Mouse (Mus musculus) mesoderm, embryonic 11.5 days (tissue): ENCODE data around the gene Skor1.

ENCODE experiments used
- DNase-seq: peaks from one replicate; pipeline ENCODE4 v3.0.0-alpha.2; 2012; ENCODE audit warnings: low read depth, low spot score

Gene Skor1

DNA sequence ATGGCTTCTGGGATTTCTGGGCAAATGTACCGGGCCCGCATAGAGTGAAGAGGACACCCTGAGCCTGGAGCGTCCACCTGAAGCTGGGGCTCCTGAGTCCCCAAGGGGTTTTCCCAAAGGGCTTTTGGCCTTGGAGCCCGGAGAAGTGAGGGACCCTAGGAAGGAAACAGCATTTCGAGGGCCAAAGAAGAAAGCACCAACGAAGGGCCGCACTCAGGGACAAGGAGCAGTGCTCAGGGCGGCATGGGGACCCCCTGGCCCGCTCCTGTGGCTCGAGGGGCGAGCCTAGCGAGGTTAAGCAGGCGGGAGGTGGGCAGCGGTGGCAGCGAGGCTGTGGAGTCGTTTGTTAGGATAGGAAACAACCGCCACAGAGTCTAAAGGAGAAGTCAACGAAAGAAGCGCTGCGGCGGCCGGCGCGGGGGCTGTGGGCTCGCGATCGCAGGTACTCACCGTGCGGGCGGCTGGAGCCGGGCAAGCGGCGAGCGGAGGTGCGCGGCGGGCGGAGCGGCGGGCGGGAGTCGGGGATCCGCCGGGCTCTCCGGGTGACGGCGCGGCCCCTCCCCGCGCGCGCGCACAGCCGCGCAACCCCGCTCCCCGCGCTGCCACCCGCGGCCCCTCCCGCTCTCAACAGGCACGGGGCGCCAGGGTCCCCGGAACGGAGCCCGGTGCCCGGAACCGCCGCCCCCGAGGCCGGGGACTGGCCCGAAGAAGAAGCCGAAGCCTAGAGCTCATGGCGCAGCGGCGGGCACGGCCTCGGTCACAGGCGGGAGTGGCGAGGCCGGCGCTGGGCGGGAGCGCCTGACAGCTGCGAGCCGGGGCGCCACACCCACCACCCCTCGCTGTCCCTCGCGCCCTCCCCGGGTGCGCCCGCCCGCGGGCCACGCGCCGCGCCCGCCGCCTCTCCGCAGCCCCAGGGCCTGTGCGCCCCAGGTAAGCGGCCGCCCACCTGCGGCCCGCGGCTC lies at the start of gene Skor1:
TSS of gene Skor1 (minus strand) at position 552 of the 962 bp plus-strand sequence.
- DNase-seq: no peak

DNA sequence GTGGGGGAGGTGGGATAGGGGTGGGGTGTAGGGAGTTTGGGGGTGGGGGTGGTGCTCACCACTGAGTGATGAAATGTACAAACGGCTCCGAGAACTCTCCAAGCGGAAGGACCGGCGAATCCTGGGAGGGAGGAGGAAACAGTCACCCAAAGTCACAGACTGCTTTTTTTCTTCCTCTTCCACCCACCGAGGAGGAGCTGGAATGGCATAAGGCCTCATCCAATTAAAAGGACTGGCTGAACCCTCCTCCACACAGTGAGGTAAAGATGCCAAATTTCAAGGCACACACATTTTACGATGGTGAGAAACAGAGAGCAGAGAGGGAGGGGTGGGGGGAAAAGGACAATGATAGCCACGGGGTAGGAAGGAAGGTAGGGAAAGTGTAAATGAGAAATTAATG lies 48.5 kb upstream of the Skor1 start:
- DNase-seq: no peak

GRCm38 (mm10) chr9:63196114-63196682 lies 47.4 kb upstream of the Skor1 start:
- no peak for DNase-seq

GRCm38 (mm10) chr9:63195523-63195922 lies 46.8 kb upstream of the Skor1 start:
- DNase-seq: no peak

DNA sequence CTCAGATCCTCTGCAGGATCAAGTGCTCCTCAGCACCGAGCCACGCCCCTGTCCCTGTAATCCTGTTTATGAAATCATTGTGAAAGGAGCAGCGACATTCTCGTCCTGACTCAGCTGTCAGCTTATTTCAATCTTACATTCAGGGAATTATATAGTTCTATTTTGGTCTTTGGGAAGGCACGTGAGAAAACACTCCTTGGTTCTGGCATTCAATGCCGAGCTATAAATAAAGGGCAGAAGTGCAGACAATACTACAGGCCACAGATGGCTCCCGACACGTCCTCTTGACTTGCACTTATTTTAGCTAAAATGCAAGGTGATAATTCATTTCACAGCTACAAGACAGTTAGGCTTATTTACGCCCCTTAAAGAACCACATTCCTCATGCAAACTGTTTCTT lies 46.0 kb upstream of the Skor1 start:
- no peak for DNase-seq

- DNase-seq: no peak
Observed at GRCm38 (mm10) chr9:63192809-63193208, 44.0 kb upstream of the Skor1 start.

DNA sequence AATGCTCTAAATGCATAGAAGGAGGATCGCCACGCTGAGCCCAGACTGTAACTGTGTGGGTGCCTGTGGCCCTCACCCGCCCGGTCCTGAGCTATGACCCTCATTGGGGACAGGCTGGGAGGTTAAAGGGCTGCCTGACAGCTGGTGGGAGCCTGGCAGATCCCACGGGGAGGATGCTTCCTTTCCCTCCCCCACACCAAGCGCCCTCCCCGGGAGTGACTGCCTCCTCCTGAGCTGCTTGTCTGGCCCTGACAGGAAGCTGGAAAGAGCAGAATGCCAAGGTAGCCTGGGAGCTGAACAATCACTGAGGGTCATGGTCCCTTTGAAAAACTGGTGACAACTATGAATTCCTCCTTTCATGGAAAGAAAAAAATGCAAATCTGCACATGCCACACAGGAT lies 38.5 kb upstream of the Skor1 start:
- DNase-seq: no peak

DNA sequence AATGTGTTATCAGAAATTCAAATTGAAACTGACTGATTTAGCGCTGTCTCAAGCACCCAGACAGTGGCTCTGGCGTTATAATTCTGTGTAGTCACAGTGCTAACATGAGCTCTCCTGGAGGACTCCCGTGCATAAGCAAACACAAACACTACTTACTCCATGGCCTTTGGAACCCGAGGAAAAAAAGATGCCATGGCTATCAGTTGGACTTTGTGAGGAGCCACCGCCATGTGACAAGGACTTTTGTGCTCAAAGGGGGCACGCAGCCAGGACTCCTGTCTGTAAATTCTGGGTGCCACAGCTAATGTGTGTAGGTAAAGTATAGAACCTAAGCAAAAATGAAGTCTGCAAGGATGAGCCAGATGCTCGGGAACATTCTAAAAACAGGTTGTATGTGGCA lies 36.5 kb upstream of the Skor1 start:
- no peak for DNase-seq

DNA sequence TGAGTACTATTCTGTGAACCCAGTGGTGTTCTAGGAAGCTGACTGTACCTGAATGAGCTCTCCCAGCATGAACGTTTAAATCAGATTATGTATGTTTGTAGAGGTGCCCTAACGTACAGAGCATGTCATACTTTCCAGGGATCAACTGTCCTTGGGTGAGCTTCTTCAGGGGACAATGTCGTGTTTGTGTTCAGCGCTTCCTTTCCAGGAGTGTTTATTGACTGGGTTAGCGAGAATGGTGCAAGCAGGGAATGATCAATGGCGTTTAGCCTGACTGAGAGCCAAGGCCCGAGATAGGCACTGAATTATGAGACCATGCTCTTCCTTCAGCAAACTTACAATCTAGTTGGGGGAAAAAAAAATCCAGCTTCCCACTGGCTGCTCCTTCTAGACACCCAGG lies 35.1 kb upstream of the Skor1 start:
- DNase-seq: no peak

- no peak for DNase-seq
Observed at GRCm38 (mm10) chr9:63182306-63182960, 33.7 kb upstream of the Skor1 start.

DNA sequence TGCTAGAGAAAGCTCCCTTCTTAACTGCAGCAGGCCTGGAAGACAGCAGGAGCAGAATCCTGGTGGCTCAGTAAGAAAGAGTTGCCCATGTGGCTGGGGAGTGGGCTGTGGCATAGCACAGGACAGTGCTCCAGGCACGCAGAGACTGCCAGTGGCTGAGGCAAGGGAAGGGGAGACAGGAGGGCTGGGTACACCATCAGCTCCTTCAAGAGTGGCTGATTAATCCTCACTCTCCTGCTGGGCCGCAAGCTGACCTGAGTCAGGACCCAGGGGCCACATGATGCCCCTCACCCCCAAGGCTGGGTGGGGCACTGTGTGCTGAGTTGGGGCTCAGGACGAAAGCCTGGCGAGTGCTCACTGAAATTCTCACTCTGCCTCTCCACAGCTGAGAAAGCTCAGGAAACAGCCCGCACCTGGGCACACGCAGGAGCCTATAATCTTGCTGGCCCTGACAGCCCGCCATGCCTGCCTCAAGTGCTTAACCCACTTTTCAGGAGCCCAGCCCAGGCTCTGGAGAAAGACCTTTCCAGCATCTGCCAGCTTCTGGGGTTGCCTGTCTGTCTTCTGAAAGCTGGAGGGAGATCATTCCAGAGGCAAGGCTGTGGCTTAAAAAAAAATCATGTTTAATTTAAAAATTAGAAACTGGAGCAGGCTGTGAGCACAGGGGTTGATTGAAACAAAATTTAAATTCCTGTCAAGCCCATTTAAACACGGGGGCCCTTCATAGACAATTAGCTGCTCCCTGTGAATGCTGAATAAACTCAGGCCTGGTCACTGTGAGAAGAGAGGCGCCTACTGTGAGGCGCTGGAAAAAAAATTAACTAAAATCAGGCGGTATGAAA lies 32.8 kb upstream of the Skor1 start:
- no peak for DNase-seq

GRCm38 (mm10) chr9:63178296-63178695 lies 29.5 kb upstream of the Skor1 start:
- DNase-seq: no peak

- no peak for DNase-seq
Observed at GRCm38 (mm10) chr9:63174001-63174721, 25.4 kb upstream of the Skor1 start.

DNA sequence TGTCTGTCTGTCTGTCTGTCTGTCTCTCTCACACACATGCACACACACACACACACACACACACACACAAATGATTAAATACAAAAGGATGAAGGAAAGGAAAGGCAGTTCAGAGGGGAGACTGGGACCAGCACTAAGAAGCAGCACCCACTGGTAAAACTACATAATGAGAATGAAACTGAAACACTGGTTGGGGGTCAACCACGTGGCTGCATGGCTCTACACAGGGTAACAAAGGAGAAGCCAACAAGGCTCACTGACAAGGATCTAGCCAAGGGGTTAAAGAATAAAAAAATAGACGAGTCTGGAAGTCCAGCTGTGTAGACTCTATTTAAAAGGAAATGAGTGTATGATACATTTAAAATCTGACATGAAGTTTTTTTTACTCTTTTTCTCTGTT lies 23.2 kb upstream of the Skor1 start:
- no peak for DNase-seq

DNA sequence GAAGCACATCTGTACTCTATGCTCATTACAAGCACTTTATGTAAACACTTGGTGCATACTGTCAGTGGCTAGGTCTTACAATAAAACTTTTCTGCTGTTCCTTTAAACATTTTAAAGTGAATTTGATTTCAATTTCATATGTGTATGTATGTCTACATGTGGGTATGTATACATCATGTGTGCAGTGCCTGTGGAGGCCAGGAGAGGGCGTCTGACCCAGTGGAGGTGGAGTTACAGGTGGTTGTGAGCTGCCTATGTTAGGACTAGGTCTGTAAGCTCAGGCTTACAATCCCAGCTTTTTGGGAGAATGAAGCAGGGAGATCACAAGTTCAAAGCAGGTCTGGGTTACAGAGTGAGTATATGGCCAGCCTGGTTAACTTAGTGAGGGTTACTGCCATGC lies 20.4 kb upstream of the Skor1 start:
- DNase-seq: no peak

DNA sequence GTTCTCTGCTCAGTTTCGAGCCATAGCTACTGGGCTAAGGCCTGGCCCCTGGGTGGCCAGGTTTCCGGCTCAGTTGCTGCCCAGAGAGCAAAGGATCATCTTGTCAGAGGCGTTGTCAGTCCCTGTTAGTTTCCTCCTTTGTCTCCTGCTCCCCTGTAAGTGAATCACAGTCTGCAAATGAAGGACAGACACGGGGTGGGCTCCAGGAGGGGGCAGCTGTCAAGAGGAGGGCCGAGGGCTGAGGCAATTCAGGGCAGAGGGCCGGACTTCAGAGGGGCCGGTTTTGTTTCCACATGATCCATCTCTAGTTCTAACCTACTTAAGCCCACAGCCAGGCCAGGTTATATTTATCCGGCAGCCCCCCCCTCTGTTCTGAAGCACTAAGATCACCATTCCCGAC lies 16.3 kb upstream of the Skor1 start:
- DNase-seq: no peak

GRCm38 (mm10) chr9:63163756-63164155 lies 15.0 kb upstream of the Skor1 start:
- DNase-seq: no peak

GRCm38 (mm10) chr9:63151949-63152348 lies 3.2 kb upstream of the Skor1 start:
- DNase-seq: no peak

DNA sequence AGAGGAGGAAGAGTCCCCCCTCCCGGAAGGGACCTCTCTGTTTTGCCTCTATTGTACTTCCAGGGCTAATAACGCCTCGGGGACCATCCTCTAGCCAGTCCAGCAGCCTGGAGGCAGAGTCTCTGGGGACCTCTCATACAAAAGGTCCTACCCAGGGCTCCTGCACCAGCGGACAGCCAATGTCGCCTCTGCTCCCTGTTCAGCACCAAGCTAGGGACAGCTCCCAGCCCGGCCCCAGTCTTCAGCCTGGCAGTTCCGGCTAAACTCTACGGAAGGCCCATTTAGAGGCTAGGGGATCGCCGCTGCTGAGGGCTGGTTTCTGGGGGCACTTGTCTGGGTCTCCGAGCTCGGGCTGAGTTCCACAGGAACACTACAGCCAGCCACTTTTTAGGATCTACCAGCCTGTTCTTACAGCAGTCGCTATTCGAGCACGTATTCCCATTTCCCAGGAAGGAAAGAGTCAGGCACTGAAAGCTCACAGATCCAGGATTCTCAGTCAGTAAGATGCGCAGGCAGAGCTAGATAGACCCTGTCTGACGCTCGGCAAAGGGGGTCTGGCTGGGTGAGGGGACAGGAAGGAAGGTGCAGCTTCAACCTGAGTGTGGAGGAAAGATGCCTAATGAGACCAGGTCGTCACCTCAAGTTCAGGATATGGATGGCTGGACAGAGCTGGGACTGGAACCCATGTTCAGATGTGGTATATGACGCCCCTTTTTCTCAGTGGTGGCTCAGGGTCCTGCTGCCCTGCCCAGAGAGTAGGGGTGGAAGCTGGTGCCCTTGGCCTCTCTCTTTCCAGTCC lies 2.5 kb upstream of the Skor1 start:
- DNase-seq: peak; percentile 89

DNA sequence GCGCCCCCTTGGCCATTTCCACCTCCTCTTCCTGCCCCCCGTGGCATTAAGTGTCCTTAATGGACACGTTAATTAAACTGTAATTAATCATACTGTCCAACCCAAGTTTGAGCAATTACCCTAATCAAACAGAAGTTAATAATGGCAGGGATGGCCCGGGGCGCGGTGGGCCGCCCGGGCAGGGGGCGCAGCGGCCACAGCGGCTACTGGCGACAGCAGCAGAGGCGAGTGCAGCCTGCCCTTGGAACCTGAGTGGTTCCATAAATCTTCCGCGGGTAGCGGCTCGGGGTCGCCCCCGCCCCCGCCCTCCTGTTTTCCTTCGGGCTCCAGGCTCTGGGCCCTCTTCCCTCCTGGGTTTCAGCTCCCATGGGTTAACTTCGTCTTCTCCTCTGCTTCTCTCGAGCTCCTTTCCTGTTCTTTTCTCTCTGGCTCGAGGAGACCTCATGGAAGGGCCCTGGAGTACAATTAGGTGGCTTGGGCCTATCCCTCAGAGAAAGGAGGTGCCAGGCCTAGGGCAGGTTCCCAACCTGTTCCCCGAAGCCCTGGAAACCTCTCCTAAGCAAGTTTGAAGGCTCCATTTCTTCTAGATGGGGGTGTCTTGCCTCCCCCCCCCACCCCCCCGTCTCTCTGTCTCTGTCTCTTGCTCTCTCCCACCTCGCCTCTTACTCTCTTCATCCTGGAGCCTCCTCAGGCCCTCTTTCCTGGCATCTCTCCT lies 1.5 kb upstream of the Skor1 start:
- peak; percentile 28 for DNase-seq
